Mouse (Mus musculus): Measurements from ENCODE around the gene Smim5.
A peak's percentile ranks its signal among the peaks of the same experiment; 100 is the strongest.
"Not testable (repeated sequence)": the region's sequence is repeated elsewhere in the genome, so short reads cannot be mapped to it uniquely, and the experiment has no call there.

Smim5 gene

DNA sequence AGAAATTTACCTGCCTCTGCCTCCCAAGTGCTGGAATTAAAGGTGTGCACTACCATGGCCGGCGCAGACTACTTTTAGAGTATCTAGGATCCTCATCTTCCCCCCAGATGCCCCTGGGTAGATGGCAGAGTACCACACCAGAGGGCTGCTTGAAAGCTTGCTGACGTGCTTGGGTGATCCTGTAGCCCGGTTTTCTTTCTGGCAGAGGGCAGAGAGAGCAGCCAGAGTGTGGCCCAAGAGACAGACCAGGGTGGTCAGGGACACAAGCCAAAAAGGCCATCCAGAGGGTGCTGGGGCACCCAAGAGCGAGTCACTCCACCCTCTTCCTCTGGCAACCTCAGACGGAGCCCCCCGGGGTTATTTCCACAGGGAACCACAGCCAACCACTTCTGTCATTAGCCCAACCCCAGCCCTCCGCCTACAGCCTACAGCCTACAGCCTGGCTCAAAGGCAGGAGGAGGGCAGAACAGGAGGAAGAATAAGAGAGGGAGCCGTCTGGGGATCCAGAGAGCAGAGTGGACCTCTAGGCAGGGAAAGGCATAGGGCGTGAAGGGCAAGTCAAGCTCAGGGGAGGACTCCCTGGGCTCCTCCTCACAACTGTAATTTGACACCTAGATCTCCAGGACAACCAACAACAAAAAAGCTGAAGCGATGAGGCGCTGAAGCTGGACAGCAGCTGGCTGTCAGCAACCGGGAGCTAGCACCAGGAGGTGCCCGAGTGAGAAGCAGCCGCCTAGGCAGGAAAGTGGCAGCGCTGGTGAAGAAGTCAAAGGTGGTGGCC, at the start of gene Smim5:
Gene Smim5 (plus strand): TSS at position 481 of the 781 bp plus-strand sequence.
- DNase-seq = peak; percentile 92

GRCm38 (mm10) chr11:115854674-115855073, 45.1 kb upstream of the Smim5 start:
- DNase-seq = no peak

GRCm38 (mm10) chr11:115857146-115857545, 42.6 kb upstream of the Smim5 start:
- not testable (repeated sequence) for DNase-seq

- peak; percentile 30 for DNase-seq
Measured at GRCm38 (mm10) chr11:115857936-115858335, 41.8 kb upstream of the Smim5 start.

DNA sequence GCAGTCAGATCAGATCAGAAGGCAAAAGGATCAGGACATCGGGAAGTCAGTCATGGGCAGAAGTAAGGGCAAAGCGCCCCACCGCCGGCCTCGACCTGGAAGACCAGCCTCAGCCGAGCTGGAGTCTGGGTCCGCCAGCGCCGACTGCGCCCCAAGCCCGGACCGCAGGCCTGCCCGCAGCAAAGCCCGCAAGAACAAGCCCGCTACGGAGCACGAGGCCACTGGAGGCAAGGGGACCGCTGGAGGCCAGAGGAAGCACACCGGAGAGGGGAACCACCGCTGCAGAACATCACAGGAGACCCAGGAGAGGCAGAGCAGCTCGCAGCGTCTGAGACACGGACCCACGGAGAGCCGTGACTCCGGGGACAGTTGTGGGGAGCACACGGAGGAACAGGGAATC, 41.4 kb upstream of the Smim5 start, which contains the start of gene Myo15b:
Gene Myo15b (plus strand): TSS at position 53 of the 400 bp plus-strand sequence.
- DNase-seq = no peak

DNA sequence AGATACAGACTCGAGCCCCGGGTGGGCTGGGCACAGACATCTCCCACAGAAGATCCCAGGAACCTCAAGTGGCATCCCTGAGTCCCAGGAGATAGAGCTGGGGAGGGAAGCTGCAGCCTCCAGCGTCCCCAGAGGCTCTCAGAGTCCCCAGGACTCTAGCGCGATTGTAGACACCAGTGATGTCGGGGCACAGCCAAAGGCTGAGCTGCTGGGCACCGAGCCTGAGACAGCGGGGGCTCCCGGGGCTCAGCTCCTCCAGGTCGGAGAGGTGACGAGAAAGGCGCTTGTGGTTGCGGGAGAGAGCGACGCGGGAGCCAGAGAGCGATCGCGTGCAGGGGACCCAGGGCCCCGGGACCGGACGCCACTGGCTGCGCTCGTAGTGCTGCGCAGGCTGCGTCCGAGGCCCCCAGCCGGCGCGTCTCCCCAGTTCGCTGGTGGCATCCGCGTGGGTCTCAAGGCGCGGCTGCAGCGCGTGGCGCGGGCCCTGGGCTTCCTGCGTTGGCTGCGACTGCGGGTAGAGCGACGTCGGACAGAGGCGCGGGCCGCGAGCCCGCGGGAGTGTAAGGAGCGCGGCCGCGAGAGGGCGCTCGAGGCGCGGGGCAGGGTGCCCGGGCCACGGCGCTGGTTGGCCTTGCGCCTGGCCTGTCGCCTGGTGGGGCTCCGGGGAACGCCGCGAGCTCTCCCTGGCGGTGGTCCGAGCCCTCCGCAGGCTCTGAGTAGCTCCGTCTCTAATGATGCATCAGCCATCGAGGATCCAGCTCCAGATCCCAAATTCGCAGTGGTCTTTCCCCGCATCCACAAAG, 40.4 kb upstream of the Smim5 start:
- DNase-seq = peak; percentile 82

DNA sequence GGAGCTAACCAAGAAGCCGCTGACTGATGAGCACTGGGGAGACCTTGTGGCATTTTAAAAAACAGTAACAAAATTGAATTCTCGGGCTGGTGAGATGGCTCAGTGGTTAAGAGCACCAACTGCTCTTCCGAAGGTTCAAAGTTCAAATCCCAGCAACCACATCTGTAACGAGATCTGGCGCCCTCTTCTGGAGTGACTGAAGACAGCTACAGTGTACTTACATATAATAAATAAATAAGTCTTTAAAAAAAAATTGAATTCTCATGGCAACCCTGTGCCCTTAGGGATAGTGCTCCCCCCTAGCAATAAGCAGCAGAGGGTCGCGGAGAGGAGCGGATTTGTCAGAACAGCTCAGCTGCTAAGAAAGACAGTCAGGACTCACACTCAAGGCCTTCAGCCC, 35.9 kb upstream of the Smim5 start:
- DNase-seq = no peak

- no peak for DNase-seq
Measured at GRCm38 (mm10) chr11:115869393-115869792, 30.4 kb upstream of the Smim5 start.

DNA sequence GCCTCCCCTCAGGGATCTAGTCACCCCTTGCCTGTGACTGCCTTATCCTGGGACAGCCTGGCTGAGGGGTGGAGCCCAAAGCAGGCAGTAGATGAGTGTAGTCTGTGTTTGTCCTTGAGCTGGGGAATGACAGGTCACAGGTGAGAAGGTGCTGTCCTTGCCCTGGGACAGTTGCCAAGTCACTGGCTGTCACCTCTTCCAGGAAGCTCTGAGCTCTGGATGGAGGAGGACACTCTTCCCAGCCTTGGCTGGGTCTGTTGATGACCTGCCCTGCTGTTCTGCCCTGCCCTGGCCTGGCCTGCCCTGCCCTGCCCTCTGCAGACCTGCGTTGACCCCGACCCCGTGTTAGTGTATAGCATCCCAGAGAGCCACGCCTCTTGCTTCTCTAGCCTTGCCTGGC, 27.3 kb upstream of the Smim5 start:
- no peak for DNase-seq

DNA sequence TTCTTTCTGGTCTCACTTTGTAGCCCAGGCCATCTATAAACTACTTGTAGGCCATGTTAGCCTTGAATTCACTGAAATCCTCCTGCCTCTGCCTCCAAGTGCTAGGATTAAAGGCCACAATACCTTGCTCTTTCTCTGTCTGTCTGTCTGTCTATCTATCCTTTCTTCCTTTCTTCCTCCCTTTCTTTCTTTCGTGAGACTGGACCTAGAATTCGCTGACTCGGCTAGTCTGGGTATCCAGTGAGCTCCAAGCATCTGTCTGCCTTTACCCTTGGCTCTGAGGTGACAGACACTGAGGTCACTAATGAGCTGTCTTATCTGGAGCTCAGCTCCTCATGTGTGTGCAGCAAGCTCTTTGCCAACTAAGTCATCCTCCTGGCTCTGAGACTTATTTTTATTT, 23.8 kb upstream of the Smim5 start:
- no peak for DNase-seq

- no peak for DNase-seq
Measured at GRCm38 (mm10) chr11:115876438-115876837, 23.3 kb upstream of the Smim5 start.

DNA sequence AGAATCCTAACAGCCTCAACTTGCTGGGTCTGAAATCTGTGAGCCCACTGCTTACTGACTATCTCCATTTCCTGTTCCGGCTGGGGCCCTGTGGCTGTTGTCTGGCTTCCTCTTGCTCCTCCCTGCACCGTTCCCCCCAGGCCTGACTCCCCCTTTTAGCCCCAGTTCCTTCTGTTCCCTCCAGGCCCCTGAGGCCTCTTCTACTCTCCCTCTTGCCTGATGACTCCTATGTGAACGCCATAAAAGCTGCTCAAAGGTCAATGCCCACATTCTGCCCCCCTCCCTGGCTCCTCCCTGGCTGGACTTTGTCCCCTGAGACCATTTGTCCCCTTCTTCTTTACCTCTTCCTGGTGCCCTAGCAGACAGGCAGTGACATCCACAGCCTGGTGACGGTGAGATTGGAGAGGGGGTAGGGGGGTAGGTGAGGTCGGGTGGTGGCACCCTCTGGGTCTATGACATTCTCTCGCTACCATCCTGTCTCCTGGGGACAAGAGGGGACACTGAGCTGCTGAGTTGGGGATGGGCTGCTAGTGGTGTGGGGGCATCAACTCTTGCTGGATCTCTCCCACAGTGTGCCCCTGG, 22.5 kb upstream of the Smim5 start:
- peak; percentile 87 for DNase-seq

GRCm38 (mm10) chr11:115878071-115878470, 21.7 kb upstream of the Smim5 start:
- DNase-seq = peak; percentile 34

DNA sequence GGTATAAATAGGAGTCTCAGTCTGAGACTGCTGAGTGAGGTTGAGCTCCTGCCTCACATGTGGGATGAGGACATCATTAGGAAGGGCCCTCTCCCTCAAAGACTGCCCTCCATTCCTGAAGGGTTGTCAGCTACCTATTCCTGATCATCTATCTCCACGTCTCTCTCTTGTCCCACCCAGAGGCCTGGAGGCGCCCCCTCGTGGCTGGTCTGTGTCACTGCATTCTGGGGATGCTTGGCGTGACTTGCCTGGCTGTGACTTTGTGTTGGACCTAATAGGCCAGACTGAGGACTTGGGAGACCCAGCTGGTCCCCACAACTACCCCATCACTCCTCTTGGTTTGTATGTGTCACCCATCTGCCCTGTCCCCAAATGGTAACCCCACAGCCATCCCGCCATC, 18.8 kb upstream of the Smim5 start:
- DNase-seq = no peak

GRCm38 (mm10) chr11:115883251-115883650, 16.5 kb upstream of the Smim5 start:
- no peak for DNase-seq

DNA sequence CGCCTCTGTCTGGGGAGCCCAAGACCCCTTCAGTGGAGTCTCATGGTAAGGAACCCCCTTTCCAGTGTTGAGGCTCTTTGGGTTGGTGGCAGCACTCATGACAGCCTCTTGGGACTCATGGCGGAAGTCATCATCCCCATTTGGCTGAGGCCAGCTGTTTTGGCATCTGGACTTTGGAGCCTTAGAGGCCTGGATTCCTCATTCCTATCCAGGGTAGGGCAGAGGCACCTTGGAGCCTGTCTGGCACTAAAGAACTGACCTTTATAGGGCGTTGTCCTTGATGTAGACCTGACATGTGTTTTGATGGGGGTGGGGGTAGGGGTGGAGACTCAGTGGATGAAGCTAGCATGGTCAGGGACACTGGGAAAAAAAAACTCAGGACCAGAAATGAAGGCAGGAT, 15.4 kb upstream of the Smim5 start:
- DNase-seq = peak; percentile 60

DNA sequence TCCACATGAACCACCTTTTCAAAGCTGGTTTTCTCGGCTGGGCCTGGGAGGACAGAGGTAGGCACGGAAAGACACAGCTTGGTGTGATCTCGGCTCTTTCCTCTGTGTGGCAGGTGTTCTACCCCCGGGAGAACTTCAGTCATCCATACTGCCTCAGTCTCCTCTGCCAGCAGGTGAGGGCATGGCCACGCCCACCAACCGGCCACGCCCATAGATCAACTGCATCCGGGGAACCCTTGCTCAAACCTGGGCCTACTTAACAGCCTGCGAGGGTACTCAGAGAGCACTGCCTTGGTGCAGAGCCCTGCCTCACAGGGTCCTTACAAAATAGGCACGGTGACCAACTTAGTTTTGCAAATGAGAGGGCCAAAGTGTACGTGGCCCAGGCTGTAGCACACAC, 14.5 kb upstream of the Smim5 start:
- DNase-seq = no peak

DNA sequence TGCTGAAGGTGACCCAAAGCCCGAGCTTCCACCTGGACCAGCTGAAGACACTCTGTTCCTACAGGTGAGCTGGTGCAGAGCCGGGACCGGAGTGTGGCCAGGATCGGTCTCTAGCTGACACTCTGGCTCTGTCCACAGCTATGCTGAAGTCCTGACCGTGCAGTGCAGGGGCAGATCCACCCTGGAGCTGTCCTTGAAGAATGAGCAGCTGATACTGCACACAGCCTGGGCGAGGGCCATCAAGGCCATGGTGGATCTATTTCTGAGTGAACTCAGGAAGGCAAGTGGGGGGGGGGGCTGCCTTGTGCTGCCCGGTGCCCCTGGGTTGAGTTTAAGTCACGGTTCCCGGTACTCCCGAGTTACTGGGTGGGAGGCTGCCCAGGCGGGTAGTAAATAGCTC, 13.3 kb upstream of the Smim5 start:
- no peak for DNase-seq

DNA sequence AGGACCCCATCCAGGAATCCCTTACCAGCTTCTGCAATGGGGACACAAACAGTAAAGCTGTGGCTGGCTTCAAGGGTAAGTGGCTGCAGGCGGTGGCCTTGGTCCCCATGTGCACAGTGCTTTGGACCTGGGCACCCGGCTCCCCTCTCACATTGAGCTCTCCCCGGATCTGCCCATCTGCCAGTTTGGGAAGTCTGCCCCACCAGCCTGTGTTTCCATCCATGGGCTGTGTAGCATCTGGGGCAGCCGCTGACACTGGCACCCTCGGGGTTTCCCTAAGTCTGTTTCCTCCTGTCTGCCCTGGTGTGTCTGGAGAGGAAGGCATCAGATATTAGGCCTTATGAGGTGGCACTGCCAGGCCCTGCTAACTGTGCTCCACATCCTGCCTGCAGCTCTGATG, 11.7 kb upstream of the Smim5 start:
- no peak for DNase-seq

DNA sequence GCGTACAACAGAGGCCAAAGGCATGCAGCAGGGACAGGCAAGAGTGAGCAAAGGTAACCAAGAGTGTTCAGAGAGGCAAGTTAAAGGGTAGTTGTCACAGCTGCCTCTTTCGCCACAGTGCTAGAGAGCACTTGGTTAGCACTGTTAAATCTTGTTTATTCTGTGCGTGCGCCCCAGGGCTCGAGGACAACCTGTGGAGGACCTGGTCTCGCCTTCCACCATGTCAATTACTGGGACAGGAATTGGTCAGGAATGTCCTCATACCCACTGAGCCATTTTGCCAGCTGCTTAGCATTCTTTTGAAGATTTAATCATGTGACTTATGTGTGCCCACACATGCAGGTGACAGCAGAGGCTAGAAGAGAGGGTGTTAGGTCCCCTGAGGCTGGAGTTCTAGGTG, 10.6 kb upstream of the Smim5 start:
- peak; percentile 31 for DNase-seq

- no peak for DNase-seq
Measured at GRCm38 (mm10) chr11:115892213-115892612, 7.6 kb upstream of the Smim5 start.

GRCm38 (mm10) chr11:115893071-115893470, 6.7 kb upstream of the Smim5 start:
- DNase-seq = no peak

DNA sequence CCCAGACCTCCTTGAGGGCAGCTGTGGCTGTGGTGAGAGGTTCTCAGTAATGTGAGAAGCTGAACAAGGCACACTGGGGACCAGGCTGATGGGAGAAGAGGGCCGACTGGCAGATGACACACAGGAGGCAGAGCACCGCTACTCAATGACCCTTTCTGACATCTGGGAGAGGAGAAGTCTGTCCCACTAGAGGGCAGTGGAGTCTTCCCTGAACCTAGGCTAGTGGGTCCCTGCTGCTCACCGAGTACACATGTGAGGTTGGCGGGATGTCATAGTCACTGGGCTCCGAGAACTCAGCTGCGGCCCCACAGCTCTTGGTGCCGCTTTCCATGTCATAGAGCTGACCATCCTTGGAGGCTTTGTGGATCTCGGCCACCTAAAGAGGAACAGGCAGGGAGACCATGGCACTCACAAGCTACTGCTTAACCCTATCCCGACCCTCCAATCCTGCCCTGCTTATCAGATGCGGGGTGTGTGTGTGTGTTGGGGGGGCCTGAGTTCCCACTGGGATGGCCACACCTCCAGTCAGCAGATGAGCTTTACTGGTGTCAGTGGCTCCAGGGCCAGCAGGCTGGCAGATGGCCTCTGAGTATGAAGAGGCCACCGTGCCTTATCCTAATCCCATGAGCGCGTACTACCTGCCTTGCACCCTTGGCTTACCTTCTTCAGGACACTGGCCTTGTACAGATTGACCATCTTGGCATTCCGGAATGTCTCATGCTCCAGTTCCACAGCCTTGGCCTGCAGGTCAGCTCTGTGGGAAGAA, 4.8 kb upstream of the Smim5 start:
- DNase-seq = no peak

Measured in kidney, adult 11 months (tissue).